Comparison of ENCODE assay signal across 10 mouse cellular contexts in genomic region chr11:52342296-52342695, GRCm38 (mm10).
"Had no signal": no experiment of that assay in that cellular context is flagged by ENCODE, and none has a peak within 500 bp of the region (broad histone marks: within the 10 kb centered on the region; RNA-seq: fewer than 3 reads in every experiment).

No protein-coding gene starts in this region.

- ATAC-seq: intestine, postnatal 0 days; lung, postnatal 0 days had no signal

- DNase-seq: kidney, adult 8-10 months; kidney, postnatal 25 days; layer of hippocampus, adult 9-11 months; lung, adult 18-20 months; lung, postnatal 36 days; midbrain, embryonic 14.5 days; right cerebral cortex, postnatal 4 days; spleen, adult 18-20 months had no signal
